Mouse (Mus musculus) T-cell, adult 66 days (primary cell): ENCODE results near the gene Lfng. TPM values are rescaled to one million over a fixed set of nuclear protein-coding genes. Genes with fewer than 3 reads are reported as not detected.

ENCODE experiments used
- total RNA-seq, 2 experiments: library from RNA; stranded (reverse); gene quantifications; 3 replicates in 1 of 2; 4 replicates in 1 of 2; pipeline ENCODE4 v1.2.4; 2023

Lfng gene
- total RNA-seq = 100 to 1,000 TPM; 202 to 249 TPM

DNA sequence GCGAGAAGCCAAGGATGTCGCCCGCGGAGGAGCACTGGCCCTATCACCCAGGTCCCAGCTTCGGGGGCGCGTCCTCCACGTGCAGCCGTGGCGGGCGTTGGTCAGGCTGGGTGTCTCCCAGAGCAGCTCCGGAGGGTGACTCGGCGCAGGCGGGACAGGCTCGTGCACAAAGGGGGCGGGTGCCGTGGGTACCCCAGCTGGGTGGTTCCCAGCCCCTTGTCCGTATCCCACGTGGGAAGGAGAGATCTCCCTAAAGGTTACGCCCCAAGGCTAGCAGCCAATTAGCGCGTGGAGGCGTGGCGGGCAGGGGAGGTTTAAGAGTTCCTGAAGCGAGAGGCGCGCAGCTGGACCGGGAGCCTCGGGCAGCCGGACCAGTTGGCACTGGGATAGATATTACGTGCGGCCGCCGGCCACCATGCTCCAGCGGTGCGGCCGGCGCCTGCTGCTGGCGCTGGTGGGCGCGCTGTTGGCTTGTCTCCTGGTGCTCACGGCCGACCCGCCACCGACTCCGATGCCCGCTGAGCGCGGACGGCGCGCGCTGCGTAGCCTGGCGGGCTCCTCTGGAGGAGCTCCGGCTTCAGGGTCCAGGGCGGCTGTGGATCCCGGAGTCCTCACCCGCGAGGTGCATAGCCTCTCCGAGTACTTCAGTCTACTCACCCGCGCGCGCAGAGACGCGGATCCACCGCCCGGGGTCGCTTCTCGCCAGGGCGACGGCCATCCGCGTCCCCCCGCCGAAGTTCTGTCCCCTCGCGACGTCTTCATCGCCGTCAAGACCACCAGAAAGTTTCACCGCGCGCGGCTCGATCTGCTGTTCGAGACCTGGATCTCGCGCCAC is at the start of gene Lfng:
Gene Lfng, plus strand, starts transcription at position 320 of the 835 bp plus-strand sequence.

DNA sequence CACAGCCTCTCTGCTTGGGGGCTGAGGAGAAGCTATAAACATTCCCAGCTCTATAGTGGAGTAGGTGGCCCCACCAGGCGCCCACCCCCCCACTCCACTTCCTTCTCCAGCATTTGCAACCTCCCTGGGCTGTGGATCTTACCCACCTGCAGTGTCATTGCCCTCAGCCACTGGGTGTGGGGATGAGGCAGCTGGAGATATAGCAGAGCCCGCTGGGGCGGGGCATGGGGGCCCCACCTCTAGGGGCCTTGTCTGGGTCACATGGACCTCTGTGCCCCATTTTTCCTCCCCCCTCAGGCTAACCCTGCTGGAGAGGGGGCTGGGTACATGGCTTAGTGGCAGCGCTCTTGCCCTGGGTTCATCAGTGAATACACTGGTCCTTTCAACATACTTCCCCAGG is 42.2 kb upstream of the Lfng start, which contains the start of gene Grifin:
Gene Grifin, minus strand, starts transcription at position 176 of the 400 bp plus-strand sequence.

DNA sequence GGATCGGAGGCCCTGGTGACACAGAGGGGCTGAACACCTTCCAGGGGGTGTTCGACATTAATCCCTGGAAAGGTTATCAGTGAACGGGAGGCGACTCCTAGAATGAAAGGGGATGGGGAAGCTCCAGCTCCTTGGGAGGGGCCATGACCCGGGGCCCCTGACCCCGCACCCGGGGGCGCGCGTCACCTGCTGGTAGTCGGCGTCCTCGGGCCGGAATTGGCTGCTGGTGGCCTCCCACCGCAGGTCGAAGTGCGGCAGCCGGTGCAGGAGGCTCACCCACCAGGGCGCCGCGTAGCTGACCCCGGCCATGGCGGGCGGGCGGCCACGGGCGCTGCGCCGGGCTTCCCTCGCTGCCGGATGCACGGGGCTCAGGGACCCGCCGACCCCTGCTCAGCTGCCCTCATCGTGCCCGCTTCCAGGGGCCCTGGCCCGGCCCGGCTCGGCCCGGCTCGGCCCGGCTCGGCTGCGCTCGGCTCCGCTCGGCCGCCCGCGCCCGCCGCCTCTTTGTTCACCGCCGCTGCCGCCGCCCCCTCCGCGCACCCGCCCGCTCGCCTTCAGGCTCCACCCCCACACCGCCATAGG is 41.5 kb downstream of the Lfng start, which contains the start of gene Ttyh3:
Gene Ttyh3, minus strand, starts transcription at position 513 of the 582 bp plus-strand sequence.

Other genes starting within 250 kb of the Lfng start
- gene Snx8, start 218.1 kb upstream of the Lfng start, total RNA-seq = 1 to 10 TPM; 5.4 to 7.1 TPM
- gene Eif3b, start 188.0 kb upstream of the Lfng start, total RNA-seq = 100 to 1,000 TPM; 129 to 131 TPM
- not detected for gene Gm4869, start 161.7 kb upstream of the Lfng start, total RNA-seq
- 10 to 100 TPM; 14.2 to 14.7 TPM for gene Chst12, start 101.8 kb upstream of the Lfng start, total RNA-seq
- gene Grifin, start 42.2 kb upstream of the Lfng start, total RNA-seq = 1 to 10 TPM; 1.7 TPM
- 10 to 100 TPM; 79.2 to 88.7 TPM for gene Ttyh3, start 41.7 kb downstream of the Lfng start, total RNA-seq
- gene Iqce, start 95.1 kb downstream of the Lfng start, total RNA-seq = 10 to 100 TPM; 59.4 to 59.6 TPM
- gene Brat1, start 97.7 kb downstream of the Lfng start, total RNA-seq = 10 to 100 TPM; 26.6 to 27.8 TPM
- 1 to 10 TPM; 4.1 to 4.8 TPM for gene Amz1, start 116.8 kb downstream of the Lfng start, total RNA-seq
- gene Gna12, start 223.1 kb downstream of the Lfng start, total RNA-seq = 10 to 100 TPM; 15.9 to 18.2 TPM